Mouse (Mus musculus): ENCODE data around the gene Vmn1r172.
"Not testable (repeated sequence)": the region's sequence is repeated elsewhere in the genome, so short reads cannot be mapped to it uniquely, and the experiment has no call there.

Gene Vmn1r172

DNA sequence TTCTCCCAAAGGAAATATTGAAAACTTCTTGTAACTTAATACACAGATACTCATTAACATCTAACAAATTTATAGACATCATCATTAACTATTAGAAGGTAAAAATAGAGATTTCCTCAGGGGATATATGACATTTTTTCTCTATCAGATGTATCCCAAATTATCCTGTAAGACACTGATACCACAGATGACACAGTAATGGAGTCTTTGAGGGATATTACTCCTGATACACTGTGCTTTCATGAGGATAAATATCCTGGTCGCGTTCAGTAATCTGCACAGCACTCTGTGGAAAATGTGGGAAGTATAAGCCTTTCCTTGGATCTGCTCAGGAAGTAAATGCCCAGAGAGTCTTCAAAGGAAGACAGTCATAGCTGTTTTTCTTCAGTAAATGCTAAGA is at the start of gene Vmn1r172:
Vmn1r172 (plus strand) TSS at position 301 of the 400 bp plus-strand sequence.
- DNase-seq (ENCODE audit: low spot score in 2 of 2): no peak

DNA sequence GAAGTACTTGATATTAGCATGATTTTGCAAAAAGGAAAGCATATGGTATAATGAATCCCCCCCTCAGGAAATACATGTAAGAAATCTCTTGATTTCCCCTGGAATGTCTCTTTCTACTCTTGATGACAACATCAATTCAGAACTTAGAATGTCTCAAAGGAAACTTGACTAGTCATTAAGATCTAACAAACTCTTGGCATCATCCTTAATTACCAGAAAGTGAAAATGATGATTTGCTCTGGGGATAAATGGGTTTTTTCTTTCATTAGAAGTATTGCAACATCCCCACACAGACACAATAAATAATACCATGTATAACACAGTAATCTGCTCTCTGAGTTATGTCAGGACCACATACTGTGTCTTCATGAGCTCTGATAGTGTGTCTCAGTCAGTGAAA is 27.7 kb upstream of the Vmn1r172 start, which contains the start of gene Vmn1r171:
Vmn1r171 (plus strand) TSS at position 301 of the 400 bp plus-strand sequence.
- no peak for DNase-seq (ENCODE audit: low spot score in 2 of 2)

- DNase-seq (ENCODE audit: low spot score in 2 of 2): not testable (repeated sequence)
These were observed 42.3 kb downstream of the Vmn1r172 start, which contains the start of gene Vmn1r173 for GRCm38 (mm10) chr7:23700403-23700802. Gene Vmn1r173 (plus strand): TSS chr7:23700703.
